Mouse (Mus musculus): ENCODE measurements around the gene Zc3hc1. TPM values are rescaled to one million over a fixed set of nuclear protein-coding genes. Genes with fewer than 3 reads are reported as not detected.
A peak's percentile ranks its signal among the peaks of the same experiment; 100 is the strongest.

Zc3hc1 gene
- total RNA-seq, 2 experiments from 2014 or later: 31.0 to 41.4 TPM

DNA sequence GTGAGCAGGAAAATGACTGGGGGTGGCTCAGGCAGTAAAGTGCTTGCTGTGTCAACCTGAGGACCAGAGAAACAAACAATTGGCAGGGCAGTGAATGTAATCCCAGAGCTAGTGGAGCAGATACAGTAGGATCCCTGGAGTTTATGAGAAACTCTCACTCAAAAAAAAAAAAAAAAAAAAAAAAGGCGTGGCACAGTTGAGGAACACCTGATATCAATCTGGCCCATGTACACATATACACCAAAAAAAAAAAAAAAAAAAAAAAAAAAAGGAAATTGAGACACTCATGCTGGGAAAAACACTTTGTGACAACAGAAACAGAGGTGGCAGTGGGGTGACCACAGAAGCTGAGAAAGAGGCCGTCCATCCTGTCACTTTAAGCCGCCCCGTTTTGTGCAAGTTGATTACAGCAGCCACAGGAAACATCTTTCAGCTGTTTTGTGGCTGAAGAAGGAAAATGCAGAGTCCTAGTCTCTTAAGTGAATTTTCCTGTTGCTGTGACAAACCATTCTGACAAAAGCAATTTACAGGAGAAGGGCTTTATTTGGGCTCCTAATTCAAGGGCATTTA, 64.8 kb downstream of the Zc3hc1 start:
- ATAC-seq (replicated peaks; ENCODE audit: poor library complexity): peak; percentile 93

DNA sequence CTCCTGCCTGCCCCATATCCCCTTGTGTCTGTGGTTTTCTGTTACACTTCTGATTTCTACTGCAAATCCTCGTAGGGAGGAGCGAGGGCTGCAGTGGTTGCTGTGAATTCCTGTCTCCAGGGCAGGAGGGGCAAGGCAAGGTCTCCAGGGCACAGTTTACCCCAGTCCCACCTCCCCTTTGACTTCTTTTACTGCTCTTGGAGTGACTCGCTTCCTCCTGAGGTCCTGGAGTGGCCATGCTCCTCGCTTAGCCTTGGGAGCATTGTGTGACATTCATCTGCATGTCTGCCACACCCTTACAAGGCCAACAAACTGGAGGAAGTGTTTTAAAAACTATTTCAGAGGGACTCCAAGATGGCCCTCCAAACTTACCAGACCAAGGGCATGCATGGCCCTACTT, 69.8 kb downstream of the Zc3hc1 start:
- ATAC-seq (replicated peaks; ENCODE audit: poor library complexity): no peak

DNA sequence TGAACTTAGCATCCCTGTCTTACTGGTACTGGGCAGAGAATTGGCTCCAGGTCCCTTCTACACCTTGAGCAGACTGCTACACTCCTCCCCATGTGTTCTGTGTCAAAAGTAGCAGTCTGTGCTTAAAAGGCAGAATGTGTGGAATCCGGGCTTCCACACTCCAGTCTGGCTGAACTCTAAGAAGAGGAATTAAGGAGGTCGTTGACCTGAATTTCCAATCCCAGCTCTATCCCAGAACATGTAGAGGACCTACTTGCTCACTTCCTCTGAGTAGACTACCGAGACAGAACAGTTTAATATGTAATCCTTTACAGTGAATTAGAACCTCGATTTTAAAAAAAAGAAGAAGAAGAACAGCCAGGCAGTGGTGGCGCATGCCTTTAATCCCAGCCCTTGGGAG, 71.6 kb downstream of the Zc3hc1 start:
- no peak for ATAC-seq (replicated peaks; ENCODE audit: poor library complexity)

Other genes starting within 250 kb of the Zc3hc1 start
- 6.7 and 8.9 TPM in 2 replicates for gene Ube2h, start 86.5 kb downstream of the Zc3hc1 start, total RNA-seq (2015)
- gene Ube2h, start 86.5 kb downstream of the Zc3hc1 start, total RNA-seq (2017): 5.6 and 7.5 TPM in 2 replicates
- gene Klhdc10, start 10.8 kb upstream of the Zc3hc1 start, total RNA-seq (2015): 27.2 and 28.4 TPM in 2 replicates
- gene Klhdc10, start 10.8 kb upstream of the Zc3hc1 start, total RNA-seq (2017): 50.8 and 69.9 TPM in 2 replicates
- 46.5 and 62.6 TPM in 2 replicates for gene Tmem209, start 118.8 kb upstream of the Zc3hc1 start, total RNA-seq (2015)
- 29.4 and 31.7 TPM in 2 replicates for gene Tmem209, start 118.8 kb upstream of the Zc3hc1 start, total RNA-seq (2017)
- not detected in 2 replicates for gene Ssmem1, start 118.8 kb upstream of the Zc3hc1 start, total RNA-seq (2015)
- not detected in 2 replicates for gene Ssmem1, start 118.8 kb upstream of the Zc3hc1 start, total RNA-seq (2017)
- gene Cpa2, start 150.6 kb upstream of the Zc3hc1 start, total RNA-seq (2015): 1.3 TPM in 1 of 2 replicates, not detected in the other
- gene Cpa2, start 150.6 kb upstream of the Zc3hc1 start, total RNA-seq (2017): not detected in 2 replicates
- not detected in 2 replicates for gene Cpa4, start 177.3 kb upstream of the Zc3hc1 start, total RNA-seq (2015)
- not detected in 2 replicates for gene Cpa4, start 177.3 kb upstream of the Zc3hc1 start, total RNA-seq (2017)
- not detected in 2 replicates for gene Cpa5, start 220.0 kb upstream of the Zc3hc1 start, total RNA-seq (2015)
- not detected in 2 replicates for gene Cpa5, start 220.0 kb upstream of the Zc3hc1 start, total RNA-seq (2017)
- not detected in 2 replicates for gene Cpa1, start 248.2 kb upstream of the Zc3hc1 start, total RNA-seq (2015)
- not detected in 2 replicates for gene Cpa1, start 248.2 kb upstream of the Zc3hc1 start, total RNA-seq (2017)